Mouse (Mus musculus) liver, embryonic 14.5 days (tissue): Measurements from ENCODE around the gene Spns3.

Experiments used
- CTCF ChIP-seq: IDR thresholded peaks from 2 replicates; pipeline ENCODE4 v1.5.1; 2016; ENCODE audit warnings: antibody characterized with exemption, low read depth, control low read depth
- EP300 ChIP-seq: IDR thresholded peaks from 2 replicates; pipeline ENCODE4 v1.6.1; 2016; ENCODE audit warnings: antibody characterized with exemption, low read depth

GRCm38 (mm10) chr11:72569671-72570318 is 19.5 kb upstream of the Spns3 start:
- TF ChIP-seq CTCF (no peak), EP300 (no peak)
